Mouse (Mus musculus): Measurements from ENCODE around the gene Tas1r1. TPM values are rescaled to one million over a fixed set of nuclear protein-coding genes. Genes with fewer than 3 reads are reported as not detected.
"Not testable (repeated sequence)": the region's sequence is repeated elsewhere in the genome, so short reads cannot be mapped to it uniquely, and the experiment has no call there.

Tas1r1 gene
- total RNA-seq, 2 experiments from 2014 or later, result 0.56 to 0.83 TPM

DNA sequence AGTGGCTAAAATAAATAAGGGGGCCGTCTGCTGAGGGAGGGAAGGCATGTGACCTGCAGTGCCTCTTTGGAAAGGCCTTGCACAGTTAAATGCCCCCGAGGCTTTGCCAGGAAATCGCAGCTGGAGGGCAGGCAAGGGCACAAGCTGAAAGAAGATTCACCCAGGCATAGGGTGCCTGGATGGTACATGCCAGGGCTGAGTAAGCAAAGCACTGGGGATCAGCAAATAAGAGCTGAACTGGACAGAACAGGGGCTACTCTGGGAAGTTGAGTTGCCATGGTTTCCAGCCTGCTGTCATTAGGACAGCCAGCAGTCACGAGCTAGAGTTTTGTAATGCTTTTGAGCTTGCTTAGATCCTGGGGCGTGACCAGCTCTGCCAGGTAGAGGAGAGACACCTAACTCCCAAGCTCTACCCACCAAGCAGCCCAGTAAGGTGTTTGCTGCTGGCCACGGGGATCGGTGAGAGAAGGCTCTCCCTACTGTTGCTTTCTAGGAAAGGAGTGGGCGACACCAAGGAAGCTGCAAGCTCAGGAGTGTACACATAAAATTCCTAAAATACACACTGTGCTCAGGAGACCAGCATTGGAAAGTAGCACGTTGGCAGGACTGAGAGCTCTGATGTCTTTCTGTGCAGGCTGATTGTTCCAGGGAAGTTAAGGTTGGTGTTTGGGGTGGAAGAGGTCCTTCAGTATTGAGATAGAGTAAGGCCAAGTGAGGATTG is 24.2 kb upstream of the Tas1r1 start:
- intact Hi-C loops (cut with DNase I), result no loop called here

DNA sequence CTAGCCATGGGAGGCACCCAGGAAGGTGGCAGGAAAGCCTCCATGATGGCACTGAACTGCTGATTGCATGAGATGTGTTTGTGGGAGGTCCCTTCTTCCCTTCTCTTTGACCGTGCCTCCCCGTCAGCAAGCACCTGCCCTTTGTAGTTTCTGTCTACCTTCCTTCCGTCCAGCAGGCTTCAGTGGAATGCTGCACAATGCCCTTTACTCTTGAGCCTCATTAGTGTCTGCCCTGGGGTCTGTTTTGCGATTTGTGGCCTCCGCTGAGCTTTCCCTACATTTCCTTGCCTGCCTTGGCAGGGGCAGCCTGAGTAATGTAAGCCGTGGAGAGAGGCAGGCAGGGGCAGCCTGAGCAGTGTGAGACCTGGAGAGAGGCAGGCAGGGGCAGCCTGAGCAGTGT is 6.2 kb upstream of the Tas1r1 start:
- no peak for DNase-seq
- intact Hi-C loops (cut with DNase I), result no loop called here

More for the DNA sequence above, 24.2 kb upstream of the Tas1r1 start:
- DNase-seq, result no peak

DNA sequence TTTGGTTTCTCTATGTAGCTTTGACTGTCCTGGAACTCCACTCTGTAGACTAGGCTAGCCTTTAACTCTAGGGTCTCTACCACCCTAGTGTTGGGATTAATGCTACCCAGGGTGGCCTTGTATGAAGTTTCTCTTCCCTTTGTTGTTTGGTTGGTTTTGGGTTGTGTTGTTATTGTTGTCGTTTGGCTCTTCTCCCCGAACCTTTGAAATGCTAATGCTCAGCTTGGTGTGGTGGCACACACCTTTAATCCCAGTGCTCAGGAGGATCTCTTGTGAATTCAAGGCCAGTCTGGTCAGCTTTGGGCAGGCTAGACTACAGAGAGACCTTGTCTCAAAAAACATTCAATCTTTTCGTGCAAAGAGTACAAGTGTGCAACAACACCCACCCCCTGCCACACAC is 4.8 kb upstream of the Tas1r1 start:
- intact Hi-C loops (cut with DNase I), result no loop called here
- DNase-seq, result no peak

DNA sequence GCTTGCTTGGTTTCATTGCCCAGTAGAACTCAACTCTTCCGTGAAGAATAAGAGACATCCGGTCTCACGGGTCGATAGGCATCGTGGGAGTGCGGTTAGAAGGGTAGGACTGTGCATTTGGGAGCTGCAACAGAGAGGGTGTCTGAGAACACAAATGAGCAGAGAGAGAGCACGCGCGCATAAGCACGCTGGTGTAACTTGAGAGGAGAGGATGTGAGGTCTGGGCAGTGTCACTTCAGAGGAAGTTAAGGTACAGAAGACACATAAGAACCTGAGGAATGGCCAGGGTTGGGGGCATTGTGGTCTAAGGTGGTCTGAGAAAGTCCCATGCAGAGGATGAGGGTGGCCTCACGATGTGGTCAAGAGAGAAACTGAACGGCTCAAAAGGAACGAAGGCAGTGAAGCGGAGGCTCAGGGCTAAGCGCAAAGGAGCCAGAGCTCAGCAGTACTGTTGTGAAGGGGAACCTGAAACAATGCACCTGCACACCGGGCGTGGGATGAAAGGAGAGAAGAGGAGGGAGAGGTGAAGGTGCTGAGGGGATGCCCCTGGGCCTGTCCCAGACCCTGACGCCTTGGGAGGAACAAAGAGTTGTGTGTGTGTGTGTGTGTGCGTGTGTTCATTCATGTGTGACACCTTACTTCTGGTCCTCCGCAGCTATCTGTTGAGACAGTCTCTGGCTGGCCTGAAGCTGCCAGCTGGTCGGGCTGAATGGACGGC is 3.7 kb upstream of the Tas1r1 start:
- intact Hi-C loops (cut with DNase I), result no loop called here

DNA sequence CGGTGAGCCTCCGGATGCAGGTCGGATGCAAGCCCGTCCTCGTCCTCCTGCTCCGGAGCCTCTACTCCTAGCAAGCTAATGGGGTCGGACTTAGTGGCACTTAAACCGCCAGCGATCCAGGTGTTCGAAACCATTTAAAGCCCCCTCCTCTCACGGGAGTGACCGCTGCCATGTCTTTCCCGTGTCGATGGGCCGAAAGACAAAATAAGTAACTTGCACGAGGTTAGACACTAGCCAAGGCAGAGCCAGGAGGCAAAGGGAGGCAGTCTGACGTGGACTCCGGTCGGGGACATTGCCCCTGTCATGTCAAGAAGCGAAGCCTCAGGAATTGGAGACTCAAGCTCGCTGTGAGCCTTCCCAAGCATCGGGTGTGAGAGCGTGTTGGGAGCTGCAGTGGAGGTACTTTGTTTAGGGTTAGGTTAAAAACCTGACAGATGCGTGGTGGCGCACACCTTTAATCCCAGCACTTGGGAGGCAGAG is 1.5 kb upstream of the Tas1r1 start:
- DNase-seq, result no peak
- intact Hi-C loops (cut with DNase I), result loop anchor here (2.0 kb wide), 1 partner anchor 59 kb away; no protein-coding TSS in a partner anchor

More for the DNA sequence above, 3.7 kb upstream of the Tas1r1 start:
- DNase-seq, result no peak

DNA sequence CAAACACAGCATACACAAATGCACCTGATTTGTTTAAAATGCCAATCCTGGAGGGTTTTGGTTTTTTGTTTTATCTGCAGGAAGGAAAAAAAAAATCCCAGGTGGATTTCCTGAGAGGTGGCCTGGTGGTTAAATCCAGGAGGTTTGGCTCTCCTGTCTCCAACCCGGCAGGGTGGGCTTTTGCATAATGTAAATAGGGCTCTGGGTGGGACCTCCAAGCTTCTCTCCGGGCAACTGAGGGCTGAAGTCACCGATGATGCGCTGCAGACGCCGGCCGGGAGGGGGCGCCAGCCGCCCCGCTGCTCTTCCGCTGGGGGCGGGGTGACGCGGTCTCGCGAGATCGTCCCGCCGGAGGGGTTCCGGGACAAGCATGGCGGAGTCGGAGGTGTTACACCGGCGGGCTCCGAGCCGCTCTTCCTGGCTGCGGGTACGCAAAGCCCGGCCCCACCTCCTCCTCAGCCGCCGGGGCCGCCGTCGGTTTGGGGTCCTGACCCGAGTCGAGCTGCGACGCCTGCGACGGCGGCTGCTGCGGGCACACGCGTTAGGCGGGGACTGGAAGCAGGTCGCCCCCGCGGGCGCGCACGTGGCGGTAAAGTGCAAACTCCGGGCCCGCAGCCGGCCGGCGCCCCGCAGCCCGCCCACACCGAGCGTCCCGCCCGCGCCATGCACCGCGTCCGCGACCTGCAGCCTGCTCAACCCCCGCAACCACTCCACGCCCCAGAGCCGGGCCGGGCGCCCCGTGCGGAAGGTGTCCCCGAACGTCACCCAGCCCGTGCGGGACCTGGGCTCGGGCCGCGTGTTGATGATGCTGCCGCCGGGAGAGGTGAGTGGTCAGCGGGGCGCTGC is 840 bp upstream of the Tas1r1 start, which contains the start of gene Nol9:
Nol9 (plus strand) TSS at position 337 of the 846 bp plus-strand sequence.
- peak; percentile 96 for DNase-seq
- intact Hi-C loops (cut with DNase I), result loop anchor here (2.0 kb wide), 1 partner anchor 58 kb away; no protein-coding TSS in a partner anchor

DNA sequence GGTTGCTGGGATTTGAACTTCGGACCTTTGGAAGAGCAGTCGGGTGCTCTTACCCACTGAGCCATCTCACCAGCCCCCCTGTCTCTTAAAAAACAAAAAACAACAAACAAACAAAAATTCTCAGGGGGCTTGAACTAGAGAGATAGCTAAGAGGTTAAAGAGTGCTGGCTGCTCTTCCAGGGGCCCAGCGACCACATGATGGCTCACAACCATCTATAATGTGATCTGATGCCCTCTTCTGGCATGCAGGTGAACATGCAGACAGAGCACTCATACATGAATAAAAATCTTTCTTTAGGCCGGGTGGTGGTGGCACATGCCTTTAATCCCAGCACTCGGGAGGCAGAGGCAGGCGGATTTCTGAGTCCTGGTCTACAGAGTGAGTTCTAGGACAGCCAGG is 1.9 kb downstream of the Tas1r1 start:
- intact Hi-C loops (cut with DNase I); DNase-seq: not testable (repeated sequence)

DNA sequence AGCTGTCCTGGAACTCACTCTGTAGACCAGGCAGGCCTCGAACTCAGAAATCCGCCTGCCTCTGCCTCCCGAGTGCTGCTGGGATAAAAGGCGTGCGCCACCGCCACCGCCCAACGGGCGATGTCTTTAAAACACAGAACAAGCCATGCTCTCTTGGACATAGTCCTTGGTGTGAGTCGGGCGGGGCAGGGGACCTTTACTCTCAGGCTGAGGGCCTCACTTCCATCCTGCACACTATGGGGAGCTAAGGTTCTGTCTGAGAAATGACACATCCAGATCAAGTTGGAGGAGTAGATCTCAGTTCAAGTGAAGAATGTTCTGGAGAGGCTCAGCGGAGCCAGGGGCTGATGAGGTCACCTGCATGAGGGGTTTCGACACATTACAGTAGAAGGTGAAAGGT is 5.4 kb downstream of the Tas1r1 start:
- no peak for DNase-seq
- intact Hi-C loops (cut with DNase I), result no loop called here

DNA sequence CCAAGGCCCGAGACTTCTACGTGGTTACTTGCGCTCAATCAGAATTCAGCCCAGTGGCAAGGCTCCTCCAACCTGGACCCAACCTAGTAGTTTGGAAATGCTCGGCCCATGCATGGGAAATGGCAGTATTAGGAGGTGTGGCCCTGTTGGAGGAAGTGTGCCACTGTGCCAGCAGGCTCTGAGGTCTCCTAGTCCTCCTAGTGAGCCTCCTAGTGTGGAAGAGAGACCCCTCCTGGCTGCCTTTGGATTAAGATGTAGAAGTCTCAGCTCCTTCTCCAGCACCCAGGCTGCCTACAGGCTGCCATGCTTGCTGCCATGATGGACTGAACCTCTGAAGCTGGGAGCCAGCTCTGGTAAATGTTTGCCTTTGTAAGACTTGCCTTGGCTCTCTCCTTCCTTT is 8.4 kb downstream of the Tas1r1 start:
- no peak for DNase-seq
- intact Hi-C loops (cut with DNase I), result loop anchor here (5.0 kb wide), 1 partner anchor 48 kb away; no protein-coding TSS in a partner anchor

DNA sequence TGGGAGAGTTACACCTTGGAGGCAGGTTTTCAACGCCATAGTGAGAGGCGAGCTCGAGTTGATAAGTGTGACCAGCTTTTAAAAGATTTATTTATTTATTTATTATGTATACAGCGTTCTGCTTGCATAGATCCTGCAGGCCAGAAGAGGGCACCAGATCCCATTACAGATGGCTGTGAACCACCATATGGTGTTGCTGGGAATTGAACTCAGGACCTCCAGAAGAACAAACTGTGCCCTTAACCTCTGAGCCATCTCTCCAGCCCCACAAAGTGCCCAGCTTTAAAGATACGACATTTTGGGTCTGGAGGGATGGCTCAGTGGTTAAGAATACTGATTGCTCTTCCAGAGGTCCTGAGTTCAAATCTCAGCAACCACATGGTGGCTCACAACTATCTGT is 9.3 kb downstream of the Tas1r1 start:
- DNase-seq, result no peak
- intact Hi-C loops (cut with DNase I), result loop anchor here (5.0 kb wide), 1 partner anchor 47 kb away; no protein-coding TSS in a partner anchor

DNA sequence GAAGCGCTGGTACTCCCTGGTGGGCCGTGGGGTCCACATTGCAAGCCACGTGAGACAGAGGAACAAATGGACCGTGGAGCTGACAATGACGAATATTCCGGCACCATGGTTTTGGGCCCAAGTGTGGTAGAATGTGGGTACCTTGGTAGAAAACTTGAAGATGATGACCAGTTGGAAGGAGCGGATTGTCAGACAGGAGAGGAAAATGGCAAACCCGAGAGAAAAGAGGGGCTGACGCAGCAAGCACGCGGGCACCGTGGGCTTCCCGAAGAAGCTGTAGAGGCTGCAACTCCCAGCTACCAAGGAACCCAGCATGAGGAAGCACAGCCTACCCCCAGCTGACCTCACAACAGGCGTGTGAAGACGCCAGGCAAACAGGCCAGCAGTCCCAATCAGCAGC is 9.9 kb downstream of the Tas1r1 start:
- intact Hi-C loops (cut with DNase I), result loop anchor here (5.0 kb wide), 1 partner anchor 46 kb away; no protein-coding TSS in a partner anchor
- no peak for DNase-seq

DNA sequence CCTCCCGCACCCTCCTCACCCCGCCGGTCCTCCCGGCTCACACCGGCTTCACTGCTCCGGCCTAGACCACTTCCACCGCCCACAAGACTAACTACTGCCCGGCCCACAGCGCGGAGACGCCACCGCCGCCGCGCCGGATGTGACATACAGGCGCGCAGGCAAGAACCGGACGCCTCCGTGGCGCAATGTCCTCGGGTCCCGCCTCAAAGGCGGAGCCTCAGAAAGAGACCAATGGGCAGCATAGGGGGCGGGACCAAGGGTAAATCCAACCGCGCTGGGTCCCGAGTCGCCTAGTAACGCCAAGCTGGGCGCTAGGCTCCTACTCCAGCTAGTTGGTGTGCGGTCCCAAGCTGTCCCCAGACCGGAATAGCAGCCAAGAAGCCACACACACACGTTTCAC is 10.8 kb downstream of the Tas1r1 start, which contains the start of gene Zbtb48:
Zbtb48 (minus strand) TSS at position 148 of the 400 bp plus-strand sequence.
- intact Hi-C loops (cut with DNase I), result loop anchor here (5.0 kb wide), 1 partner anchor 45 kb away; no protein-coding TSS in a partner anchor

DNA sequence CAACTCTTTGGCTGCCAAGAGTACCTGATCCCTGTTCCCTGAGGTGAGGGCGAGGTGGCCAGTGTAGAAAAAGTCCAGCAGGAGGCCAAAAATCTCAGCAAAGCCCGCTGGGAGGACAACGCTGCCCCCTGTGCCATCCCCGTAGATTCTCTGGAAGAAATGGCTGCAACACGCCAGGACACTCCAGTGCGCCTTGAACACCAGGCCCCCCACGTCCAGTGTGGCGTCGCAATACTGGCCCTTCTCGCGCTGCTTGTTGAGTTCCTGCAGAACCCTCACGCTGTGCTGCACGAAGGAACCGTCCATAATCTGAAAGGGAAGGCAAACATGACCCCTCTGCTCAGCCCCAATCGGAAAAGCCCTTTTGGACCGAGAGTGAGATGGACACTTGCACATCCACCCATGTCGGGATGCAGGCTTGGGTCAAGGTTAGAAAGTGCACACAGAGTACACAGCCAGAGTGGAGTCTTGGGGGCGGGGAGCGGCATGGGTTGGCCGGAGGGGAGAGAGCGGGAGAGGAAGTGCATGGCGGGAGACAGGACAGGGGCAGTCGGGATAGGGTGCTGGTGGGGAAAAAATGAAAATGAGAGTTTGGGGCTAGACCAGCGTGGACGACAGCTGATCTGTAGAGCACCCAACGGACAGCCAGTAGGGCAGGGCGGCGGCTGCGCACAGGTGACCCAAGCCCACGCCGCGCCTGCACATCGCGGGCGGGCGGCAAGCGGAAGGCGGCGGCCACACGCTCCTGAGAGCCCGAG is 11.4 kb downstream of the Tas1r1 start:
- peak; percentile 20 for DNase-seq
- intact Hi-C loops (cut with DNase I), result loop anchor here (5.0 kb wide), 1 partner anchor 45 kb away; no protein-coding TSS in a partner anchor

More for the DNA sequence above, 10.8 kb downstream of the Tas1r1 start, which contains the start of gene Zbtb48:
- peak; percentile 96 for DNase-seq

DNA sequence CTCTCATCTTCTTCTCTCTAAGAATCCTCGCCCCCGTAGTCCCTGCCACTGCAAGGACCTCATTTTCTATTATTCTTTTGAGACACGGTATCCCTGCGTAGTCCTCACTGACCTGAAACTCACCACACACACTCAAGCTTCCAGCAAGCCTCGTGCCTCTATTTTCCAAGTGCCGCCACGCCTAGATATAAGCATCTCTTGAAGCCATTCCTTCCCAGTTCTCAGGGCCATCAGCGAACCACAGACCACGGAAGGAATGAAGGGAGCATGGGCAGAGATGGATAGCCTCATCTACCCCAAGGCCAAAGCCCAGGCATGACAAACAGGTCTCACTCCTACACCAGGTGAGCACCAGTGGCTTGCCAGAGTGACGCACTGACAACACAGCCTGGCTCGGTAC is 13.8 kb downstream of the Tas1r1 start:
- DNase-seq, result no peak
- intact Hi-C loops (cut with DNase I), result no loop called here

DNA sequence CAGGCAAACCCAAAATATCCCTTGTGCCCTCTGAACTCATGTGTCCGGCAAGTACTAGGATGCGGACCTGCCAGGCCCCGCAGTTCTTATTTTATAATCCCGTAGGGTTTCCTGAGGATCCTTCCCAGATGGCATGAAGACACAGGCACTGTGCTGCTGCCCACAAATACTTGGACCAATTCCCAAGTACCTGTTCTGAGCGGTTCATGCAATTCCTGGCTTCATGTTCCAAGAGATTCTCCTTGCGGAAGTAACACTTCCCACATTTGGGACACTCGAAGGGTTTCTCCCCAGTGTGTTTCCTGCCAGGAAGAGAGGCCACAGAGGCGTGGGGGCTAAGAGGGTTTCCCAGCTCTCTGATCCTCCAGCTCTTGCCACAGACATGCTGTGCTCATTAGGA is 15.9 kb downstream of the Tas1r1 start:
- intact Hi-C loops (cut with DNase I), result no loop called here
- DNase-seq, result no peak

DNA sequence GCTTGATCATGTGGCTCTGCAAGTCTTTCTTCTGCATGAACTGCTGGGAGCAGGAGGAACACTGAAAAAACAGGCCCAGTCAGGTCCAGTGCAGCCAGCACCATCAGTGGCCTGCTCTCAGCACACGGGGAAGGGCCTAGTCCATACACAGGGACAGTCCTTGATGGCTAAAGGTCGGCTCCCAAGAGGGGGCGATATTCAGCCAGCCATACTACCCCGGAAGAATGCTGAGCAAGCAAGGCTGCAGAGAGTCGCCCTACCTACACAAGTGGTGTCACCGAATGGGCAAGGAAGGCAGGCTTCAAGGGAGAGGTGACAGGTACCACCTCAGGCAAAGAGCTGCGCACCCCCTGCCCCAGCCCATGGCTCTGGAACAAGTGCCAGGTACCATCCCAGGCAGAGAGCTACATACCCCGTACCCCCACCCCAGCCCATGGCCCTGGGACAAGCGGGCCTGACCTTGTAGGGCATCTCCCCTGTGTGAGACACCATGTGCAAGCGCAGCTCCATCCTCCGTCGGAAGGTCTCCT is 16.7 kb downstream of the Tas1r1 start:
- intact Hi-C loops (cut with DNase I), result no loop called here
- DNase-seq, result no peak

DNA sequence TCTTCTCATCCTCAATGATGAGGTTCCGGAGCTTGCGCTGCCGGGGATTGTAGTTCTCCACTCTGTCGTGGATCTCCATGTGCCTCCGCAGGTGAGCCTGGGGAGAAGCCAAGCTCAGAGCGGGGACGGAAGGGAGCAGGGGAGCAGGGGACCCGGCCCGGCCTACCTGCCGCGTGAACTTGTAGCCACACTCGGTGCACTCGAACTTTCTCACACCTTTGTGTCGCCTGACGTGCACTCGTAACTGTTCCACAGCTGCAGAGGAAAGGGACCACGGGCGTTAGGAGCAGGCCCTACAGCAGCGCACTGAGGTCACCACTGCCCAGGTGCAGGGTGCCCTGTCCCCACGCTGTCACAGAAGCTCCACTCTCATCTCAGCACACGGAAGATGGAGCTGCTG is 18.3 kb downstream of the Tas1r1 start:
- intact Hi-C loops (cut with DNase I), result no loop called here
- DNase-seq, result no peak

DNA sequence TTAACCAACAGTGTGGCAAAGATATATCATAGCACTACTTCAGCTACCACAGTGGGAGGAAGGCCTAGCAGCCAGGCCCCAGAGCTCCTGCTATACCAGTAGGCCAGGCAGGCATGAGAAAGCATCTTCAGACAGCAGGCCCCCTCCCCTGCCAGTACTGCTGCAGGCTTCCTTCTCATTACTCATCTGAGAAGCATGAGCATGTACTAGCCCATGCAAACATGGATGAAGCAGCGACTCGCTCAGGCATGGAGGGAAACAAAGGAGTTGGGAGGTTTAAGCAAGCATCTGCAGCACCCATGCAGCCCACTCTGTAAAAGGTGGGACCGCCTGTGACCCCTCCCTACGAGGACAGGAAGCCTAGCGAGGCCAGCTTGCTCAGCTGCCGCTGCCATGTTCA is 19.3 kb downstream of the Tas1r1 start:
- DNase-seq, result no peak
- intact Hi-C loops (cut with DNase I), result no loop called here

DNA sequence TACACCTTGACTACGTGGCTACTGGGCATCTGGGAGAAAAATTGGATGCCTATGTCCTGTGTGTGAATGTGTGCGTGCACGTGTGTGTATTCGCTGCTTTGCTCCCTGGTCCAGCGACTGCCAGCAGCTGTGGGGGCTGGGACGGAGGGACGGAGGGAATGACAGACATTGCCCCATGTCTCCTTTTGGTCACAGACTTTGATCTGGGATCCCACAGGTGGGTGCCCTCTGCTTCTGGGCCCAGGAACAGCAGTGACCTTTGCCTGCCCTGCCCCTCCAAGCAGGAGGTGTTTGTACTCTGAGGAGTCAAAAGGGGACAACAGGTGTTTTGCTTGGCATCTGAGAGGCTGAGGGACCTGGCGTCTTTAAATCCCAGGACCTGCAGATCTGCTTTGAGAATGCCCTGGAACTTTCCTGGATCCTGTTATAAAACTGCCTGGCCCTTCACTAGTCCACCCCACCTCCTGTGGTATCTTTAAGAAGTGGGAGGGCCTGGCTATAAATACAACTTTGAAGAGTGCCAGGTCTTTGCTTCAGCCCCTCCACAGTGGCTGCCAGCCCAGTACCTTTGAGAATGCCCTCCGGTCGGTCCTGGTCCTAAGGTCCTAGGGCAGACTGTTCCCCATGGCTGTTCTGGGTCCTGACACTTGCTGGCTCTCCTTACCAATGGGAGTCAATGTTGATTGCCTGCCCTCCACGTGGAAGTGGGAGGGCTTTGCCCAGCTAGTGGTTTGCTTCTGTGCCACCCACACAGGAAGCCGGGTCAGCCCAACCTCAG is 25.1 kb downstream of the Tas1r1 start:
- no peak for DNase-seq
- intact Hi-C loops (cut with DNase I), result no loop called here
